Mouse (Mus musculus) liver, embryonic 16.5 days (tissue): ENCODE data around the gene Snrpe. TPM values are rescaled to one million over a fixed set of nuclear protein-coding genes. Genes with fewer than 3 reads are reported as not detected.

Experiments
- ATAC-seq: fragments of 200-750 bp; cut with Nextera tagmentation; 2 replicates; pipeline ENCODE4 v1.8.0; 2017; ENCODE audit warnings: low read depth, mild to moderate bottlenecking, moderate number of reproducible peaks, moderate library complexity
- H3K27ac ChIP-seq: fragments of 300-500 bp; sonication (generic); 2 replicates; pipeline ENCODE4 v1.5.1; 2014; ENCODE audit warnings: mild to moderate bottlenecking, low read length
- H3K27me3 ChIP-seq: fragments of 300-500 bp; sonication (generic); 2 replicates; pipeline ENCODE4 v1.6.1; 2014; ENCODE audit warnings: low read depth, low read length, mixed read lengths; ENCODE audit not compliant: control insufficient read depth, insufficient read depth
- H3K36me3 ChIP-seq: fragments of 300-500 bp; sonication (generic); 2 replicates; pipeline ENCODE4 v1.6.1; 2014; ENCODE audit warnings: mild to moderate bottlenecking; ENCODE audit not compliant: control insufficient read depth, insufficient read depth
- H3K4me1 ChIP-seq: fragments of 300-500 bp; sonication (generic); 2 replicates; pipeline ENCODE4 v1.6.1; 2014; ENCODE audit warnings: low read depth, low read length, mixed read lengths; ENCODE audit not compliant: control insufficient read depth
- H3K4me2 ChIP-seq: fragments of 300-500 bp; sonication (generic); 2 replicates; pipeline ENCODE4 v1.6.1; 2014; ENCODE audit warnings: low read depth, low read length, mixed read lengths
- H3K4me3 ChIP-seq: fragments of 300-500 bp; sonication (generic); 2 replicates; pipeline ENCODE4 v1.5.1; 2014; ENCODE audit warnings: low read depth, mild to moderate bottlenecking, low read length
- H3K9ac ChIP-seq: fragments of 300-500 bp; sonication (generic); 2 replicates; pipeline ENCODE4 v1.6.1; 2014; ENCODE audit warnings: low read depth, low read length
- H3K9me3 ChIP-seq: fragments of 300-500 bp; sonication (generic); replicated peaks from 2 replicates; pipeline ENCODE4 v1.6.1; 2016; ENCODE audit warnings: low read length; ENCODE audit not compliant: control insufficient read depth
- WGBS: fragments of 180-500 bp; shearing (Covaris S2); extraction: QIAGEN DNeasy Blood & Tissue Kit; methylation state at CpG from one replicate; pipeline ENCODE4 v1.1.7; 2014; ENCODE audit not compliant: insufficient replicate concordance; 5-methylcytosine and 5-hydroxymethylcytosine counted together
- polyA plus RNA-seq: library from polyadenylated mRNA; unstranded; fragments of >200 nt; fragmentation: Nextera tagmentation; extraction: Ambion mirVana; gene quantifications from 2 replicates; pipeline ENCODE4 v1.2.1, GENCODE M21; 2015

Snrpe gene
- polyA plus RNA-seq, 1 experiment from 2014 or later = 275 TPM

DNA sequence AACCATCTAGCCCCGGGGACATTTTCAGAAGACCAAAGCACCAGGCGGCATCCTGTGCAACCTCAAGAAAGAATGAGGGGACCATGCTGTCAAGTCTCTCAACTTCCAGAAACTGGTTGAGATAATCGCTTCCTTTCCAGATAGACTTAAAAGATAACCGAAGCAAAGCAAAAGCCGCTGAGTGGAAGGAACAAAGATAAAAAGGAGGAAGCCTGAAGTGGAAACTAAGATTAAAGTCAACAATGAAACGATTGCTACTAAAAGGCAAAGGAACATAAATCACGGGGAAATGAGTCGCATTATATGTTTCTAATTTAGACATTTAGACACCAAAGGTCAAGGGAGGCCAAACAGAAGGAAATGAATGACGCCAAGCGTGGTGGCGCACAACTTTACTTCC is 38.8 kb downstream of the Snrpe start:
- no peak overlapping the region for H3K9ac ChIP-seq
- H3K4me1 ChIP-seq = no peaks in the 10 kb centered on the region
- H3K27ac ChIP-seq = no peak overlapping the region
- no peak overlapping the region for H3K4me3 ChIP-seq
- no peaks in the 10 kb centered on the region for H3K36me3 ChIP-seq
- WGBS = 18% methylated on average over 11 of the region's 11 CpGs
- H3K4me2 ChIP-seq = no peak overlapping the region
- H3K9me3 ChIP-seq = no peaks in the 10 kb centered on the region
- no peak for ATAC-seq
- no peaks in the 10 kb centered on the region for H3K27me3 ChIP-seq

Other genes with a start within 250 kb of the Snrpe start
- gene Etnk2, start 246.7 kb downstream of the Snrpe start, polyA plus RNA-seq = 15.5 and 20.3 TPM in 2 replicates
- gene Sox13, start 185.9 kb downstream of the Snrpe start, polyA plus RNA-seq = 1.4 and 1.7 TPM in 2 replicates
- not detected in 2 replicates for gene Zbed6, start 50.6 kb upstream of the Snrpe start, polyA plus RNA-seq
- gene Gm38394, start 51.0 kb upstream of the Snrpe start, polyA plus RNA-seq = 1.4 TPM in 2 replicates
- 0.51 and 0.78 TPM in 2 replicates for gene Lax1, start 79.8 kb upstream of the Snrpe start, polyA plus RNA-seq
- 32.0 and 34.8 TPM in 2 replicates for gene Atp2b4, start 190.8 kb upstream of the Snrpe start, polyA plus RNA-seq